ENCODE assay signal across 8 mouse cellular contexts in genomic region chr6:86524879-86525645, GRCm38 (mm10). TPM values are rescaled to one million over a fixed set of nuclear protein-coding genes. Genes with fewer than 3 reads are reported as not detected.
A peak's percentile ranks its signal among the peaks of the same experiment; 100 is the strongest.
DNase-seq lines count a peak whose midpoint lies in the region; ATAC-seq and TF ChIP-seq lines count a peak whose summit lies in the region.

No protein-coding gene starts in this region.

- no peak for TF ChIP-seq CTCF in ES-Bruce4 (IDR thresholded peaks at IDR 0.05; ENCODE audit: low read depth, low read length)
- no peak for TF ChIP-seq CTCF in left cerebral cortex, adult 2 months (IDR thresholded peaks at IDR 0.05)

- H3K4me1 ChIP-seq in ES-Bruce4 (ENCODE audit: control insufficient read depth, insufficient read depth, low read length) = peaks cover 1% of the 10 kb centered on the region
- H3K4me1 ChIP-seq in forebrain, embryonic 14.5 days (ENCODE audit: control insufficient read depth, insufficient read depth, low read length) = peaks cover 22% of the 10 kb centered on the region
- H3K4me1 ChIP-seq in hindbrain, embryonic 12.5 days = peaks cover 26% of the 10 kb centered on the region

- H3K4me3 ChIP-seq in ES-Bruce4 (ENCODE audit: low read depth, low read length) = peak overlapping the region; percentile 88
- H3K4me3 ChIP-seq in forebrain, embryonic 14.5 days (ENCODE audit: low read depth, low read length) = peak overlapping the region; percentile 99
- H3K4me3 ChIP-seq in hindbrain, embryonic 12.5 days = peak overlapping the region; percentile 97
- H3K4me3 ChIP-seq in left cerebral cortex, adult 2 months = peak overlapping the region; percentile 89

- peak; percentile 67 for DNase-seq in c-Kit-negative CD71-positive TER-119-positive erythroid progenitor cells, embryonic 14.5 days (ENCODE audit: low read depth, low spot score)
- DNase-seq in forebrain, embryonic 14.5 days (ENCODE audit: low spot score) = peak; percentile 19
- DNase-seq in left cerebral cortex, adult 2 months (ENCODE audit: extremely low spot score in 1 of 2, low spot score in 2 of 2) = peak; percentile 45 to 66
- DNase-seq in lung, postnatal 36 days = peak; percentile 31
- DNase-seq in right cerebral cortex, adult 2 months (ENCODE audit: low spot score in 2 of 2) = peak; percentile 55 to 67
- DNase-seq in B cell, adult 2 months = no peak

- no peak for TF ChIP-seq EP300 in ES-Bruce4 (IDR thresholded peaks at IDR 0.05; ENCODE audit: insufficient read depth, low read depth, low read length)

- no peaks in the 10 kb centered on the region for H3K9me3 ChIP-seq in ES-Bruce4 (replicated peaks; ENCODE audit: control insufficient read depth, insufficient read depth, low read length, poor library complexity, severe bottlenecking)
- H3K9me3 ChIP-seq in forebrain, embryonic 14.5 days (replicated peaks; ENCODE audit: control insufficient read depth, low read length) = no peaks in the 10 kb centered on the region
- H3K9me3 ChIP-seq in hindbrain, embryonic 12.5 days (replicated peaks) = no peaks in the 10 kb centered on the region

- no peak for TF ChIP-seq POLR2A in ES-Bruce4 (IDR thresholded peaks at IDR 0.05; ENCODE audit: insufficient read depth, low read length)

- H3K27ac ChIP-seq in ES-Bruce4 (ENCODE audit: insufficient read depth, low read length) = peak overlapping the region; percentile 88
- peak overlapping the region; percentile 100 for H3K27ac ChIP-seq in forebrain, embryonic 14.5 days (ENCODE audit: low read depth, low read length)
- H3K27ac ChIP-seq in hindbrain, embryonic 12.5 days = peak overlapping the region; percentile 100
- peak overlapping the region; percentile 100 for H3K27ac ChIP-seq in left cerebral cortex, adult 2 months

- WGBS in forebrain, embryonic 14.5 days = under 1% methylated on average over 51 of the region's 51 CpGs
- WGBS in hindbrain, embryonic 12.5 days = under 1% methylated on average over 51 of the region's 51 CpGs

- peak overlapping the region; percentile 83 for H3K9ac ChIP-seq in ES-Bruce4 (ENCODE audit: low read depth, poor library complexity, severe bottlenecking)
- peak overlapping the region; percentile 91 for H3K9ac ChIP-seq in forebrain, embryonic 14.5 days (ENCODE audit: low read length)
- H3K9ac ChIP-seq in hindbrain, embryonic 12.5 days = peak overlapping the region; percentile 98

- no peaks in the 10 kb centered on the region for H3K27me3 ChIP-seq in ES-Bruce4 (ENCODE audit: control insufficient read depth, insufficient read depth, low read length, poor library complexity, severe bottlenecking)
- H3K27me3 ChIP-seq in forebrain, embryonic 14.5 days (replicated peaks; ENCODE audit: control insufficient read depth, insufficient read depth, low read length) = no peaks in the 10 kb centered on the region
- no peaks in the 10 kb centered on the region for H3K27me3 ChIP-seq in hindbrain, embryonic 12.5 days

- H3K4me2 ChIP-seq in forebrain, embryonic 14.5 days (ENCODE audit: low read length) = peak overlapping the region; percentile 86
- peak overlapping the region; percentile 92 for H3K4me2 ChIP-seq in hindbrain, embryonic 12.5 days (replicated peaks)

- ATAC-seq in forebrain, embryonic 14.5 days = no peak
- ATAC-seq in hindbrain, embryonic 12.5 days (ENCODE audit: low FRiP score) = 0 out of 2 replicates have a peak, but pooled peaks have one; percentile 6

- intact Hi-C loops in left cerebral cortex, adult 2 months (cut with DNase I) = loop anchor here (5.0 kb wide), 1 partner anchor 38 kb away; no protein-coding TSS in a partner anchor

- peaks cover 23% of the 10 kb centered on the region for H3K36me3 ChIP-seq in ES-Bruce4 (ENCODE audit: control insufficient read depth, insufficient read depth, low read length, poor library complexity, severe bottlenecking)
- H3K36me3 ChIP-seq in forebrain, embryonic 14.5 days (ENCODE audit: control insufficient read depth, insufficient read depth, low read length) = peaks cover 21% of the 10 kb centered on the region
- H3K36me3 ChIP-seq in hindbrain, embryonic 12.5 days = peaks cover 18% of the 10 kb centered on the region

RNA-seq across cellular contexts. Expression of gene Pcbp1, which starts 1.1 kb away (rescaled TPM):
- polyA plus RNA-seq in ES-Bruce4 (2011; ENCODE audit: insufficient read depth, insufficient read length, low read depth, missing spikeins) = 328 and 331 TPM in 2 replicates
- 176 and 206 TPM in 2 replicates for polyA plus RNA-seq in forebrain, embryonic 14.5 days (2014; fragmentation: Nextera tagmentation; extraction: Ambion mirVana)
- 557 and 561 TPM in 2 replicates for polyA plus RNA-seq in hindbrain, embryonic 12.5 days (2016; fragmentation: Nextera tagmentation; extraction: Ambion mirVana)
- 100 to 1,000 TPM; 174 to 176 TPM for total RNA-seq in left cerebral cortex, adult 2 months (2021)

Comparison
In these comparisons a context has a peak if more than half of its experiments do, and no peak if none do; other contexts are left out.
1. DNase-seq: peak in c-Kit-negative CD71-positive TER-119-positive erythroid progenitor cells, embryonic 14.5 days (single experiment), forebrain, embryonic 14.5 days (single experiment), left cerebral cortex, adult 2 months (2 of 2), lung, postnatal 36 days (single experiment) and right cerebral cortex, adult 2 months (2 of 2); none in B cell, adult 2 months (0 of 2).
2. Peak in every context shown above with its lines, with median percentiles within 50 percentile points of each other: H3K27ac ChIP-seq, H3K4me3 ChIP-seq and H3K9ac ChIP-seq.